In the genomic region with DNA sequence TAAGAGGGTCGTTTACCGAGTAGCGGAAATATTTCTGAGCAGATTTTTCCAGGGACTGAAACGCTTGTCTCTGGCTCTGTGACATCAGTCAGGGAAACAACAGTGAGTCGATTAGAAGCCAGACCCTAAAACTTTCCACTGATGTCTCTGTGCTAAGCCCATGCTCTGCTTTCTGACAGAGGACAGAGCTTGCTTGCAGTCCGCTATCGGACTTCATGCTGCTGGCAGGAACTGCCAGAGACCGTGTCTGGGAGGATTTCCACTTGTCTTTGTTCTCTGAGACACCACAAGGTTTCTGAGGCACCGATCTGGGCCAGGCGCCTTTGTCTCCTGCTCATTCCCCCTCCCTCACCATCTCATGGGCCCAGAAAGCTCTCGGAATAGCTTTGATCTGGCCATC, we compare ENCODE assay signal across 11 mouse cellular contexts. TPM values are rescaled to one million over a fixed set of nuclear protein-coding genes. Genes with fewer than 3 reads are reported as not detected.
DNase-seq lines count a peak whose midpoint lies in the region; ATAC-seq and TF ChIP-seq lines count a peak whose summit lies in the region.
"Had no signal": no experiment of that assay in that cellular context is flagged by ENCODE, and none has a peak within 500 bp of the region (broad histone marks: within the 10 kb centered on the region; RNA-seq: fewer than 3 reads in every experiment).

No protein-coding gene starts in this region.

- no peak overlapping the region for H3K4me3 ChIP-seq in kidney, embryonic 15.5 days (replicated peaks)
- H3K4me3 ChIP-seq in kidney, embryonic 14.5 days (ENCODE audit: low read length), result no peak overlapping the region
- H3K4me3 ChIP-seq in brown adipose tissue, adult 24 weeks (ENCODE audit: insufficient read depth, low read depth, low read length), result no peak overlapping the region
- no peak overlapping the region for H3K4me3 ChIP-seq in heart, embryonic 14.5 days (ENCODE audit: control insufficient read depth in 1 of 2, insufficient read depth in 1 of 2, low read depth in 1 of 2, low read length in 2 of 2)
- H3K4me3 ChIP-seq in liver, postnatal 0 days (ENCODE audit: low read depth, low read length), result no peak overlapping the region

- no peak for TF ChIP-seq CTCF in liver, postnatal 0 days (IDR thresholded peaks at IDR 0.05; ENCODE audit: low read depth)

- H3K4me2 ChIP-seq in kidney, embryonic 15.5 days, result no peak overlapping the region
- no peak overlapping the region for H3K4me2 ChIP-seq in kidney, embryonic 14.5 days (replicated peaks; ENCODE audit: low read depth, low read length)
- no peak overlapping the region for H3K4me2 ChIP-seq in heart, embryonic 14.5 days (ENCODE audit: low read length)
- no peak overlapping the region for H3K4me2 ChIP-seq in liver, postnatal 0 days (ENCODE audit: low read depth, low read length)

- no peaks in the 10 kb centered on the region for H3K9me3 ChIP-seq in kidney, embryonic 15.5 days (replicated peaks)
- H3K9me3 ChIP-seq in kidney, embryonic 14.5 days (ENCODE audit: control insufficient read depth, low read length), result no peaks in the 10 kb centered on the region
- H3K9me3 ChIP-seq in heart, embryonic 14.5 days (ENCODE audit: control insufficient read depth, low read length), result no peaks in the 10 kb centered on the region
- no peaks in the 10 kb centered on the region for H3K9me3 ChIP-seq in liver, postnatal 0 days (ENCODE audit: low read length)
- H3K9me3 ChIP-seq: G1E had no signal

- peaks cover 19% of the 10 kb centered on the region for H3K36me3 ChIP-seq in kidney, embryonic 15.5 days
- H3K36me3 ChIP-seq in kidney, embryonic 14.5 days (ENCODE audit: control insufficient read depth, insufficient read depth, low read length), result 0 out of 2 replicates have a peak, but pooled peaks cover 4% of the 10 kb centered on the region
- H3K36me3 ChIP-seq in heart, embryonic 14.5 days (ENCODE audit: control insufficient read depth, insufficient read depth, low read length), result peaks cover 45% of the 10 kb centered on the region
- H3K36me3 ChIP-seq in liver, postnatal 0 days (replicated peaks; ENCODE audit: insufficient read depth, low read length), result peaks cover 3% of the 10 kb centered on the region

- 0 out of 2 replicates have a peak, but pooled peaks cover 8% of the 10 kb centered on the region for H3K4me1 ChIP-seq in kidney, embryonic 15.5 days
- no peaks in the 10 kb centered on the region for H3K4me1 ChIP-seq in kidney, embryonic 14.5 days (ENCODE audit: control insufficient read depth, insufficient read depth, low read length)
- peaks cover 3% of the 10 kb centered on the region; the same call in 1 of the 2 replicates for H3K4me1 ChIP-seq in brown adipose tissue, adult 24 weeks (ENCODE audit: control insufficient read depth, insufficient read depth, insufficient read length, low read length)
- peaks cover 24 to 34% of the 10 kb centered on the region in 2 experiments for H3K4me1 ChIP-seq in heart, embryonic 14.5 days (ENCODE audit: control insufficient read depth in 2 of 2, insufficient read depth in 2 of 2, low read length in 2 of 2)
- H3K4me1 ChIP-seq in liver, postnatal 0 days (ENCODE audit: insufficient read depth), result no peaks in the 10 kb centered on the region; the same call in 1 of the 2 replicates

- 50% methylated on average over 11 of the region's 11 CpGs for WGBS in kidney, embryonic 15.5 days
- WGBS in kidney, embryonic 14.5 days, result 56% methylated on average over 11 of the region's 11 CpGs
- WGBS in heart, embryonic 14.5 days, result 11% methylated on average over 11 of the region's 11 CpGs
- 66% methylated on average over 11 of the region's 11 CpGs for WGBS in liver, postnatal 0 days (ENCODE audit: insufficient replicate concordance)

- H3K9ac ChIP-seq in kidney, embryonic 15.5 days, result no peak overlapping the region
- H3K9ac ChIP-seq in kidney, embryonic 14.5 days (ENCODE audit: low read depth, low read length), result no peak overlapping the region
- peak overlapping the region; percentile 39 for H3K9ac ChIP-seq in heart, embryonic 14.5 days (ENCODE audit: low read length)
- H3K9ac ChIP-seq in liver, postnatal 0 days (replicated peaks), result no peak overlapping the region

- DNase-seq in liver, postnatal 0 days, result no peak
- no peak for DNase-seq in cerebellum, adult 11 months
- DNase-seq in urinary bladder, postnatal 36 days (ENCODE audit: low spot score in 2 of 2), result no peak
- DNase-seq: adrenal gland, postnatal 36 days; lung, postnatal 14 days; spleen, adult 18-20 months had no signal

- no peak for ATAC-seq in kidney, embryonic 15.5 days (replicated peaks; ENCODE audit: low FRiP score)
- ATAC-seq in kidney, embryonic 14.5 days (ENCODE audit: low FRiP score, low TSS enrichment), result no peak
- ATAC-seq in heart, embryonic 14.5 days (ENCODE audit: insufficient number of reproducible peaks, insufficient read depth, low FRiP score, low read depth), result peak; percentile 69
- no peak for ATAC-seq in liver, postnatal 0 days

- no peaks in the 10 kb centered on the region for H3K27me3 ChIP-seq in kidney, embryonic 15.5 days
- no peaks in the 10 kb centered on the region for H3K27me3 ChIP-seq in kidney, embryonic 14.5 days (ENCODE audit: control insufficient read depth, insufficient read depth, low read length)
- H3K27me3 ChIP-seq in heart, embryonic 14.5 days (ENCODE audit: control insufficient read depth, insufficient read depth, low read length), result no peaks in the 10 kb centered on the region
- H3K27me3 ChIP-seq in liver, postnatal 0 days (ENCODE audit: insufficient read depth, low read length), result no peaks in the 10 kb centered on the region

- H3K27ac ChIP-seq in kidney, embryonic 15.5 days, result peak overlapping the region; percentile 52; the same call in 1 of the 2 replicates
- H3K27ac ChIP-seq in kidney, embryonic 14.5 days (ENCODE audit: low read depth, low read length), result no peak overlapping the region
- peak overlapping the region; percentile 56 for H3K27ac ChIP-seq in brown adipose tissue, adult 24 weeks (replicated peaks; ENCODE audit: low read depth, low read length)
- peak overlapping the region; percentile 85 to 89 for H3K27ac ChIP-seq in heart, embryonic 14.5 days (replicated peaks in 1 of 2; ENCODE audit: control insufficient read depth in 1 of 2, insufficient read depth in 1 of 2, low read depth in 2 of 2, low read length in 2 of 2)
- peak overlapping the region; percentile 29; the same call in 1 of the 2 replicates for H3K27ac ChIP-seq in liver, postnatal 0 days (ENCODE audit: low read depth)

- no peak for TF ChIP-seq EP300 in liver, postnatal 0 days (IDR thresholded peaks at IDR 0.05; ENCODE audit: low read depth)

RNA-seq across cellular contexts. Expression of gene Eng, which starts 21.4 kb away (rescaled TPM):
- polyA plus RNA-seq in kidney, embryonic 15.5 days (2015; fragmentation: Nextera tagmentation; extraction: Ambion mirVana), result 71.9 and 82.1 TPM in 2 replicates
- polyA plus RNA-seq in kidney, embryonic 14.5 days (2014; fragmentation: Nextera tagmentation; extraction: Ambion mirVana), result 34.1 and 55.9 TPM in 2 replicates
- 22.4 and 28.7 TPM in 2 replicates for polyA plus RNA-seq in brown adipose tissue, adult 24 weeks (2012; ENCODE audit: insufficient read depth, insufficient read length, missing spikeins)
- polyA plus RNA-seq in heart, embryonic 14.5 days (2014; fragmentation: Nextera tagmentation; extraction: Ambion mirVana), result 146 and 148 TPM in 2 replicates
- 29.9 and 30.2 TPM in 2 replicates for polyA plus RNA-seq in liver, postnatal 0 days (2015; fragmentation: Nextera tagmentation; extraction: Ambion mirVana)

RNA-seq across cellular contexts. Expression of gene Fpgs, which starts 36.2 kb away (rescaled TPM):
- 33.7 and 40.3 TPM in 2 replicates for polyA plus RNA-seq in kidney, embryonic 15.5 days (2015; fragmentation: Nextera tagmentation; extraction: Ambion mirVana)
- 27.1 and 33.2 TPM in 2 replicates for polyA plus RNA-seq in kidney, embryonic 14.5 days (2014; fragmentation: Nextera tagmentation; extraction: Ambion mirVana)
- polyA plus RNA-seq in brown adipose tissue, adult 24 weeks (2012; ENCODE audit: insufficient read depth, insufficient read length, missing spikeins), result 2.8 and 2.9 TPM in 2 replicates
- 12.1 and 12.2 TPM in 2 replicates for polyA plus RNA-seq in heart, embryonic 14.5 days (2014; fragmentation: Nextera tagmentation; extraction: Ambion mirVana)
- polyA plus RNA-seq in liver, postnatal 0 days (2015; fragmentation: Nextera tagmentation; extraction: Ambion mirVana), result 85.3 and 95.9 TPM in 2 replicates

RNA-seq across cellular contexts. Expression of gene Cdk9, which starts 45.1 kb away (rescaled TPM):
- polyA plus RNA-seq in kidney, embryonic 15.5 days (2015; fragmentation: Nextera tagmentation; extraction: Ambion mirVana), result 108 and 118 TPM in 2 replicates
- polyA plus RNA-seq in kidney, embryonic 14.5 days (2014; fragmentation: Nextera tagmentation; extraction: Ambion mirVana), result 105 and 106 TPM in 2 replicates
- polyA plus RNA-seq in brown adipose tissue, adult 24 weeks (2012; ENCODE audit: insufficient read depth, insufficient read length, missing spikeins), result 27.3 and 27.6 TPM in 2 replicates
- polyA plus RNA-seq in heart, embryonic 14.5 days (2014; fragmentation: Nextera tagmentation; extraction: Ambion mirVana), result 44.5 and 45.3 TPM in 2 replicates
- 49.5 and 53.7 TPM in 2 replicates for polyA plus RNA-seq in liver, postnatal 0 days (2015; fragmentation: Nextera tagmentation; extraction: Ambion mirVana)

RNA-seq across cellular contexts. Expression of gene Ak1, which starts 46.2 kb away (rescaled TPM):
- 32.6 and 34.4 TPM in 2 replicates for polyA plus RNA-seq in kidney, embryonic 15.5 days (2015; fragmentation: Nextera tagmentation; extraction: Ambion mirVana)
- polyA plus RNA-seq in kidney, embryonic 14.5 days (2014; fragmentation: Nextera tagmentation; extraction: Ambion mirVana), result 22.1 and 25.5 TPM in 2 replicates
- polyA plus RNA-seq in brown adipose tissue, adult 24 weeks (2012; ENCODE audit: insufficient read depth, insufficient read length, missing spikeins), result 87.5 and 109 TPM in 2 replicates
- polyA plus RNA-seq in heart, embryonic 14.5 days (2014; fragmentation: Nextera tagmentation; extraction: Ambion mirVana), result 336 and 355 TPM in 2 replicates
- 1.3 and 5.9 TPM in 2 replicates for polyA plus RNA-seq in liver, postnatal 0 days (2015; fragmentation: Nextera tagmentation; extraction: Ambion mirVana)

RNA-seq across cellular contexts. Expression of gene Sh2d3c, which starts 53.1 kb away (rescaled TPM):
- 32.5 and 37.2 TPM in 2 replicates for polyA plus RNA-seq in kidney, embryonic 15.5 days (2015; fragmentation: Nextera tagmentation; extraction: Ambion mirVana)
- polyA plus RNA-seq in kidney, embryonic 14.5 days (2014; fragmentation: Nextera tagmentation; extraction: Ambion mirVana), result 19.8 and 25.4 TPM in 2 replicates
- polyA plus RNA-seq in brown adipose tissue, adult 24 weeks (2012; ENCODE audit: insufficient read depth, insufficient read length, missing spikeins), result 4.4 and 6.3 TPM in 2 replicates
- polyA plus RNA-seq in heart, embryonic 14.5 days (2014; fragmentation: Nextera tagmentation; extraction: Ambion mirVana), result 23.7 and 27.7 TPM in 2 replicates
- polyA plus RNA-seq in liver, postnatal 0 days (2015; fragmentation: Nextera tagmentation; extraction: Ambion mirVana), result 7.6 and 8.3 TPM in 2 replicates
